Mouse (Mus musculus): ENCODE measurements around the gene Vmn2r86.
"Not testable (repeated sequence)": the region's sequence is repeated elsewhere in the genome, so short reads cannot be mapped to it uniquely, and the experiment has no call there.

The Vmn2r86 gene

DNA sequence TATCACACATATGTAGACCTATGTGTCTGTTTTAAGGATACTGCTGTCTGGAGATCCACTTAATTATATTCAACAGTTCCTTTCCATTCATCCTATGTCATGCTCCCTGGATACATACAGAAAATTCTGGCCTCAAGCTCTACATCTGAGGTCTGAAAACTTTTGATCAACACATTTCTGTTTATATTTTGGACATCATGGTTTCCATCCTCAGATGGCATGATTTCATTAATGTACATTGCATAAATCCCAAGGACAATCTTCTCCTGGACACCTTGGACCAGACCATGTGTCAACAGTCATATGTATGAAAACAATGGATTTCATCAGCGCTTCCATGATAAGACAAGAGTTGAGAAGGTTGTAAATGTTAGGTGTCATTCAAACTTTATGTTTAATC, at the start of gene Vmn2r86:
TSS of gene Vmn2r86 (minus strand) at position 101 of the 400 bp plus-strand sequence.
- DNase-seq (ENCODE audit: extremely low read depth, insufficient read length, low spot score) = not testable (repeated sequence)

GRCm38 (mm10) chr10:130497296-130497695, 41.4 kb upstream of the Vmn2r86 start, which contains the start of gene Vmn2r87:
Gene Vmn2r87, minus strand, starts transcription at chr10:130497396.
- DNase-seq (ENCODE audit: extremely low read depth, insufficient read length, low spot score) = no peak

DNA sequence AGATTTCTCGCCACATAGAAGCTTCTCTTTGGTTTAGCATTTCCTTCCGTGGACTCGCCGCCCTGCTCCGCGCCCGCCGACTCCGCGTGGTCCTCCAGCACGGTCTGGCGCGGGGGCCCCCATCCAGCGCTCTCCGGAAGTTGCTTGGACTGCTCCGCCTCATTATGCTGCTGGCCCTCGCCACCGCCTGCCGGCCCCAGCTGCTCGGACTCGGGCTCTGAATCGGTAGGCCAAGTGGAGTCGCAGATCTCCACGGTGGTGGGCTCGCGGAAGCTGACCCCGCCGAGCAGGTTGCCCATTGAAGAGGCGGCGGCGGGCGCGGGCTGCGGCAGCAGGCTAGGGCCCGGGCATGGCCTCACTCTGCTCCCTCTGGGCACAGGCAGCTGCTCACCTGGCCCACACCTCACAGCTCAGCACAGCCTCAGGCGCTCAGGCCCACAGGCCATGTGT, 14.5 kb upstream of the Vmn2r86 start:
- peak; percentile 9 for DNase-seq (ENCODE audit: extremely low read depth, insufficient read length, low spot score)

- peak; percentile 9 for DNase-seq (ENCODE audit: extremely low read depth, insufficient read length, low spot score)
Observed at GRCm38 (mm10) chr10:130444776-130445175, 11.1 kb downstream of the Vmn2r86 start.

- DNase-seq (ENCODE audit: extremely low read depth, insufficient read length, low spot score) = not testable (repeated sequence)
Observed at GRCm38 (mm10) chr10:130434185-130434898, 21.5 kb downstream of the Vmn2r86 start.

DNA sequence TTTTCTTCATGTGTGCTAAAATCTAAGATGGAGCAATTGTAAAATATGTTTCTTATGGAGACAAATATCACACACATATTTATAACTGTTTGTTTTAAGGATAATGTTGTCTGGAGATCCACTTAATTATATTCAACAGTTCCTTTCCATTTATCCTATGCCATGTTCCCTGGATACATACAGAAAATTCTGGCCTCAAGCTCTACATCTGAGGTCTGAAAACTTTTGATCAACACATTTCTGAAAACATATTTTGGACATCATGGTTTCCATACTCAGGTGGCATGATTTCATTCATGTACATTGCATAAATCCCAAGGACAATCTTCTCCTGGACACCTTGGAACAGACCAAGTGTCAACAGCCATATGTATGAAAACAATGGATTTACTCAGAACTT, 26.2 kb downstream of the Vmn2r86 start, which contains the start of gene Vmn2r85:
TSS of gene Vmn2r85 (minus strand) at position 101 of the 400 bp plus-strand sequence.
- not testable (repeated sequence) for DNase-seq (ENCODE audit: extremely low read depth, insufficient read length, low spot score)

DNA sequence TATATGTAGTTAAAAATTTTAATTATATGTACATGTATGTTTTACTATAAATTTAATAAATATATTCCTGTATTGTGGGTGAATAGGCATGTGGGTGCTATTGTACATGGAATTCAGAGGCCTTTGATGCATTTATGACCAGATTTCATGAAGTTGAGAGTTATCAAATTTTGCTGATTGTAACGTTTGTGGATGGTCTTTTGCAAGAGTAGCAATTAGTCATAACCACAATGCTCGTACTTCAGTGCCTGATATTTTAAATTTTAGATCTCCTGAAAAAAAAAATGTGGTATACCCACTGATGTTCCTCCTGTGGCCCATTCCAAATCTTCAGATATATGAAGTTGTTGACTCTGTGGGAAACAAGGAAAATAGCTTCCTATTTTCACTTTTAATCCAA, 33.5 kb downstream of the Vmn2r86 start:
- not testable (repeated sequence) for DNase-seq (ENCODE audit: extremely low read depth, insufficient read length, low spot score)

GRCm38 (mm10) chr10:130420401-130420800, 35.4 kb downstream of the Vmn2r86 start:
- no peak for DNase-seq (ENCODE audit: extremely low read depth, insufficient read length, low spot score)

GRCm38 (mm10) chr10:130419954-130420353, 35.9 kb downstream of the Vmn2r86 start:
- not testable (repeated sequence) for DNase-seq (ENCODE audit: extremely low read depth, insufficient read length, low spot score)

DNA sequence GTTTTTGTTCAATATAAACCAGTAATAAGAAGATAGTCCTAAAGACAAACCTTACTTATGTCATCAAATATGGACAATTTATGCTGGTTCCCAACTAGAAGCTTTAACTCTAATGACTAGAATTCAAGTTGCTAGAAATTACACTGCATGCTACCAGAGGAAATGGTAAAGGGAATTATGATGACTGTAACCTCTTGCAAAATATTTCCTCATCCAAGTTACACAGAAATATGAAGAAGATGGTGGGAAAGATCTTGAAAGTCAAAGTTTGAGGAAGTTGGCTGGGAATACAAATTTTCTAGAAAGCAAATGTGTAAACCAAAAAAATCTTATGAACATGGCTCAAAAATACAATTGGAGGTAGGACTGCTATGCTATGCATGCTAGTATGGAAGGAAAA, 39.5 kb downstream of the Vmn2r86 start:
- DNase-seq (ENCODE audit: extremely low read depth, insufficient read length, low spot score) = not testable (repeated sequence)

GRCm38 (mm10) chr10:130412167-130412698, 43.6 kb downstream of the Vmn2r86 start:
- not testable (repeated sequence) for DNase-seq (ENCODE audit: extremely low read depth, insufficient read length, low spot score)

GRCm38 (mm10) chr10:130394232-130394631, 61.6 kb downstream of the Vmn2r86 start, which contains the start of gene Vmn2r84:
Gene Vmn2r84, minus strand, starts transcription at chr10:130394332.
- no peak for DNase-seq (ENCODE audit: extremely low read depth, insufficient read length, low spot score)

Data from 3134 (cell line).